Mouse (Mus musculus) testis, adult 2 months (tissue): ENCODE data around the gene Sfswap.

Experiments
- CTCF ChIP-seq: fragments of 200-500 bp; IDR thresholded peaks from 2 replicates; pipeline ENCODE4 v1.5.1; 2012; ENCODE audit warnings: low read depth, mild to moderate bottlenecking, inconsistent platforms, low read length, moderate library complexity; ENCODE audit not compliant: control insufficient read depth, insufficient read depth, insufficient replicate concordance
- POLR2A ChIP-seq: fragments of 200-500 bp; IDR thresholded peaks from 2 replicates; pipeline ENCODE4 v1.6.1; 2012; ENCODE audit warnings: low read depth, mild to moderate bottlenecking, inconsistent platforms, low read length, moderate library complexity; ENCODE audit not compliant: control insufficient read depth

DNA sequence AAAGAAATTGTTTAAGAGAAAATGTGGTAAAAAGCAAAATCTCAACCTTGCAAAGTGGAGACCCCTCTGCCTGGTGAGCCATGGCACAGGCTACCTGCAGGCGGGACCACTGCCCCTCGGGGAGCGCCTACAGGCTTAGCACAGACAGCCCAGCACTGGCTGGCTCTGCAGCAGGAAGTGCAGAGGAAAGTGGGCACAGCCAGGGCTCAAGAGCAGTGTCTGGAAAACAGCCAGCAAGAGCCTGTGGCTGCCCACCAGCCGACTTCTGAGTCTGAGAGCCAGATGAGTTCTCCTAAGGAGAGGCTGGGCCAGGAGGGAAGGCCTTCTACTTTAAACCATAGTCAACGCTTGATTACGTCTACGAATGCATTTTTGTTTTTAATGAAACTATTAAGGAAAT lies 20.5 kb downstream of the Sfswap start:
- TF ChIP-seq CTCF: no peak
- no peak for TF ChIP-seq POLR2A
